Mouse (Mus musculus) erythroblast, embryonic 14.5 days (primary cell): Measurements from ENCODE around the gene Spi1. TPM values are rescaled to one million over a fixed set of nuclear protein-coding genes. Genes with fewer than 3 reads are reported as not detected.

Experiments used
- H3K27me3 ChIP-seq: 2 replicates; pipeline ENCODE4 v1.6.1; 2012; ENCODE audit warnings: inconsistent platforms; ENCODE audit not compliant: control insufficient read depth
- H3K36me3 ChIP-seq: 2 replicates; pipeline ENCODE4 v1.6.1; 2012; ENCODE audit warnings: mild to moderate bottlenecking, inconsistent platforms; ENCODE audit not compliant: control insufficient read depth
- H3K4me1 ChIP-seq: 2 replicates; pipeline ENCODE4 v1.6.1; 2012; ENCODE audit warnings: inconsistent platforms; ENCODE audit not compliant: control insufficient read depth
- H3K4me3 ChIP-seq: replicated peaks from 2 replicates; pipeline ENCODE3; 2012; ENCODE audit warnings: moderate library complexity, mild to moderate bottlenecking, inconsistent platforms
- H3K9me3 ChIP-seq: 2 replicates; pipeline ENCODE4 v1.6.1; 2012; ENCODE audit warnings: low read length, inconsistent platforms, mixed read lengths; ENCODE audit not compliant: control insufficient read depth
- GATA1 ChIP-seq: IDR thresholded peaks from 2 replicates; pipeline ENCODE4 v1.6.1; 2012; ENCODE audit warnings: low read length, inconsistent platforms, mixed read lengths
- TAL1 ChIP-seq: IDR thresholded peaks from 3 replicates; pipeline ENCODE4 v1.6.1; 2012; ENCODE audit warnings: low read length, inconsistent platforms, mixed read lengths
- polyA plus RNA-seq: library from polyadenylated mRNA; stranded (reverse); fragments of >175 nt; gene quantifications from 2 replicates; pipeline ENCODE4 v1.2.3, GENCODE M21; 2012

Spi1 gene
- polyA plus RNA-seq, 1 experiment: 0.76 TPM

DNA sequence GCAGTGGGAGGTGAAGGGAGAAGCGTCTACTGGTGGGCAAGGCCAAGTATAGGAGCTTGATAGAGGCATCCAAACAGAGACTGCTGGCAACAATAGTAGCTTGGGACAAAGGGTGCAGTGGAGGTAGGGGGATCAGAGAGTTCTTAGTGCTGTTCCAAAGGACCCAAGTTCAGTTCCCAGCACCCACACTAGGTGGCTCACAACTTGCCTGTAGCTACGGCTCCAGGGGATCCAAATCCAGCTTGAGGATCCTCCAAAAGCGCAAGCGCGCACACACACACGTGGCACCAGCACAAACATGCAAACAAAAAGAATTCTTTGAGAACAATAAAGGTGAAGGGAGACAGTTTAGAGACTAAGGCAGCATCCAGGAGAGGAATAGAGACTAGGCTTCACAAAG is 18.0 kb upstream of the Spi1 start:
- Histone ChIP-seq H3K4me1 (peaks cover 45% of the 10 kb centered on the region), H3K9me3 (no peaks in the 10 kb centered on the region), H3K27me3 (no peaks in the 10 kb centered on the region), H3K4me3 (no peak overlapping the region), H3K36me3 (peaks cover 83% of the 10 kb centered on the region)
- no peak for TF ChIP-seq TAL1
- TF ChIP-seq GATA1: no peak

DNA sequence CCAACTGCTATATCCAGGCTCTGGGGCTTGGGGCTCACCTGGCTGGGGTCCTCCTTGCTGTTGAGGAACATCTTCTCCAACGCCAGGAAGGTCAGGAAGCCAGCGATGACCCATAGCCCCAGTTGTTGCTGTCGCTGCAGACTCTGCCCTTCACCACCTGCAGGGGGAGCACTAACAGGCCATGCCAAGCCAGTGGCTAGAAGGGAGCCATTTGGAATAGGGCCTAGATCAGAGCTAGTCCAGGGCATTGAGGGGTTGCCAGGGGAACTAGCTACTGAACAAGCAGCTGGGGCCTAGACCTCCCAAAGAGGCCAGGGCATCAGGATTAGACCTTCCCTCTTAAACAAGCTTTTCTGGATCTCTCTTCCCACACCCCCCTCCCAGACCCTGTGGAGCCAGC is 16.6 kb upstream of the Spi1 start:
- Histone ChIP-seq H3K4me1 (peaks cover 48% of the 10 kb centered on the region), H3K36me3 (peaks cover 70% of the 10 kb centered on the region), H3K27me3 (no peaks in the 10 kb centered on the region), H3K9me3 (no peaks in the 10 kb centered on the region), H3K4me3 (no peak overlapping the region)
- no peak for TF ChIP-seq TAL1

DNA sequence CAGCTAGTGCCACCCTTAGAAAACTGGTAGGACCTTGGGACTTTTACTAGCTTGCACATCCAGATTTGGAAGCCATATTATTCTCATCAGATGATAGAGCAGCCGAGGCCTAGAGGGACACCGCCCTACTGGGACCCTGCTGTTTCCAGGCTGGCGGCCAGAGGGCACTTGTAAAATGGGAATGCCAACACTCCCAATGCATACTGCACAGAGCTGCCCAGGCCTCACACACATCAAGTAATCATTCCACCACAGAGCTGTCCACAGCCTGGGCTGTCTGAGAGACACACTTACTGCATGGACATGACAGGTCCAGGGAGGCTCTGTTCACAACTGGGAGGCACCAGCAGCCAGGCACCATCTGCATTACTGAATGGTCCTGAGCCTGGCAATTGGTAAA is 15.7 kb upstream of the Spi1 start:
- Histone ChIP-seq H3K4me3 (no peak overlapping the region), H3K9me3 (no peaks in the 10 kb centered on the region), H3K36me3 (peaks cover 61% of the 10 kb centered on the region), H3K27me3 (no peaks in the 10 kb centered on the region), H3K4me1 (peaks cover 46% of the 10 kb centered on the region)
- TF ChIP-seq GATA1: no peak
- no peak for TF ChIP-seq TAL1

DNA sequence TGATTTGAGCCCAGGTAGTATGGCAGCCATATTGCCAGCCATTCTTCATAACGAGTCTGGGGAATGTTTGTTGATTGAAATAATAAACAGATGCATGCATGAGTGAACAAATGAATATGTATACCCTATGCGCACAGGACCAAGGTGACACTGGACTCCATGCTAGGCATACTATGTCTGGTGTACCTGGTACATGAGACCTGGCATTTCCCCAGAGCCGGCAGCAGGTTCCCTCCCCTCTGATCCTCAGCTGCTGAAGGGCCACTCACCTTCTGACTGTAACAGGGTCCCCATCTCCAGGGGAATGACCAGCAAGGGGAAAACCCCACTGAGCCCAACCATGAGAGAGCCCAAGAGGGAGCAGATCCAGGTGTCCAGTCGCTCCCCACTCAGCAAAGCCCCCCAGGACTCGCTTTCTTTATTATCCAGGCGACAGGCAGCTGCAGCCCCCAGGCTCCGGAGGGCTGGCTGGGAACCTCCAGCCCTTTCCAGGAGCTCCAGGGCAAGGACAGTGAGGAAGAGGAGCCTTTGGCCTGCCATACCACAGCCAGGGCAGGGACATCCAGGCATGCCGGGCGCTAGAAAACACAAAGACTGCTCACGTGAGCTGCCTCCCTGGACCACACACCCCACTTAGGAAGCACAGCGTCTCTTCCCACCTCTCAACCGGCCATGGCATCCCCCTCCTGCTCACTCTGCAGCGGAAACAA is 13.9 kb upstream of the Spi1 start:
- peak overlapping the region; percentile 85 for H3K4me3 ChIP-seq
- TF ChIP-seq GATA1 (no peak), TAL1 (no peak)
- peaks cover 38% of the 10 kb centered on the region for H3K4me1 ChIP-seq
- peaks cover 42% of the 10 kb centered on the region for H3K36me3 ChIP-seq
- no peaks in the 10 kb centered on the region for H3K27me3 ChIP-seq
- no peaks in the 10 kb centered on the region for H3K9me3 ChIP-seq

DNA sequence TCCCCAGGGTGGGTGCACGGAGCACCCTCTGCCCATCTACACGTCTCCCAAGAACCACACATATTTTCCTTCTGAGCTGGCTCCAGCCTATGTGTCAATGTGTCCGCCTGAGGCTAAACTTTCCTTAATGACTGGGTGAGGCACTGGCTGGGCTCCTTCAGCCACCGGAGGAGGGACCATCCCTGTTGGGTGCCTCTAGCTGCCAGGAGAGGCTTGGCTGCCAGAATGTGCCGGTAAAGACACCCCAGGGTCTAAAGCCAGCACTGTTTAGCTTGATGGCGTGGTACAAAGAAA is 13.4 kb upstream of the Spi1 start:
- Histone ChIP-seq H3K9me3 (no peaks in the 10 kb centered on the region), H3K4me1 (peaks cover 38% of the 10 kb centered on the region), H3K27me3 (no peaks in the 10 kb centered on the region), H3K36me3 (peaks cover 37% of the 10 kb centered on the region), H3K4me3 (peak overlapping the region; percentile 85)
- TF ChIP-seq TAL1: no peak
- no peak for TF ChIP-seq GATA1

DNA sequence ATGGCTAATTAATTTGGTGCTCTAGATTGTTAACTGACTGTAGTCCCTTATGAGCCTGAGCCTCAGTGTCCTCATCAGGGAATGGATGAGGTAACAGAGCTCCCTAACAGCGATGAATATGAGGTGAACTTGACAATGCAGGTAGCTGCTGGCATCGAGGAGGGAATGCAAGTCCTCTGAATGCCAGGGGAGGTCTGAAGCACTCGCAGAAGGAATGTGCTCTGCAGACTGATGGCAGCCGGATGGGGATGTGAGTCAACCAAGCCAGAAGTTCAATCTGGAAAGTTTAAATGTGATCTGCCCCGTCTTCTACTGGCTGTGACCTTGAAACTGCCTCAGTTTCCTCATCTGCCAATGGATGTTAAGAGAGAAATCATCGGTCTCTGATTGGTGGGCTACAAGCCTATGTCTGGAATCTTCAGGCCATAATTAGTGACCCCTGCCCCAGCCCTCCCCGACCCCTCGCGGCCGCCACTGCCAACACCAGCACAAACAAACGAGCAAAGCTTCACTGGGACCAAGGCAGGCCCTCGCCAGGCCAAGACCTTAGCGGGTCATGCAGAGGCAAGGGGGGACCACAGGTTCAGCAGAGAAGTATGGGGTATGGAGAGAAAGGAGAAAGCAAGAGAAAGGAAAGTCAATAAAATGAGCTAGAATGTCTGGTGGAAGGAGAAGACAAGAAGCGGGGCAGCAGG is 12.7 kb upstream of the Spi1 start:
- Histone ChIP-seq H3K4me3 (peak overlapping the region; percentile 85), H3K36me3 (peaks cover 31% of the 10 kb centered on the region), H3K4me1 (peaks cover 38% of the 10 kb centered on the region), H3K27me3 (no peaks in the 10 kb centered on the region), H3K9me3 (no peaks in the 10 kb centered on the region)
- TF ChIP-seq GATA1: no peak
- TF ChIP-seq TAL1: no peak

DNA sequence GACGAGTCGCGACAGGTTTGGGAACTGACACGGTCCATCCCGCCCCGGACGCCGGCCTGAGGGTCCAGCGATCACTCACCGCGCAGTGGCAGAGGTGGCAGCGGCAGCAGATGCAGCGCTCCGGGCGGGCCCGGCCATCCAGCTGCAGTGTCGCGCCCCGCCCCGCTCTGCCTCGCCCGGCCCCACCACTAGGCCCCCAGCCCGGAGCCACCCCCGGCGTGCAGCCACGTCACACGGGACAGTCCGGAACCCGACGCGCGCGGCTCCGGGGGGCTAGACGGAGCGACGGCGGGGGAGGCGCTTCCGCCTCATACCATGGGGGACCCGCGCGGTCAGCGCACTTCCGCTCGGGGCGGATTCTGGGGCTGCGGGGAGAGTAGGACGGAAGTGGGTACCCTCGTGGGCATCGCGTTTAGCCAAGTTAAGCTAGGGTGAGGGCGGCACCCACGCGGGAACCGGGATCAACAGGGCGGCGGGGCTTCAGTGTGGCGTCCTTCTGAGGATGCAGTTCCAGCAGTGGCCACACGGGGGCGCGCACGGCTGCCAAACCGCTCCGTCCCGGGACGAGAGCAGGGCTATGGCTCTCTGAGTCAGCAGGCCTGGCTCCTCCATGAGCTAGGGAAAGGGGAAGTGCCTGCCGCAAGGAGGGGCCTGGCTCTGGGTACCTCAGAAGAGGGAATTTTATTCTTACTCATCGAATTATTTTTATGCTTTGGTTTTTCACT is 12.0 kb upstream of the Spi1 start, which contains the start of gene Slc39a13:
Gene Slc39a13 (minus strand): TSS at position 342 of the 725 bp plus-strand sequence.
- peak within 1 kb of the TSS; percentile 85 for H3K4me3 ChIP-seq
- H3K27me3 ChIP-seq: no peaks in the 10 kb centered on the region
- peaks cover 24% of the 10 kb centered on the region for H3K36me3 ChIP-seq
- TF ChIP-seq GATA1 (no peak), TAL1 (no peak)
- no peaks in the 10 kb centered on the region for H3K9me3 ChIP-seq
- H3K4me1 ChIP-seq: peaks cover 38% of the 10 kb centered on the region

DNA sequence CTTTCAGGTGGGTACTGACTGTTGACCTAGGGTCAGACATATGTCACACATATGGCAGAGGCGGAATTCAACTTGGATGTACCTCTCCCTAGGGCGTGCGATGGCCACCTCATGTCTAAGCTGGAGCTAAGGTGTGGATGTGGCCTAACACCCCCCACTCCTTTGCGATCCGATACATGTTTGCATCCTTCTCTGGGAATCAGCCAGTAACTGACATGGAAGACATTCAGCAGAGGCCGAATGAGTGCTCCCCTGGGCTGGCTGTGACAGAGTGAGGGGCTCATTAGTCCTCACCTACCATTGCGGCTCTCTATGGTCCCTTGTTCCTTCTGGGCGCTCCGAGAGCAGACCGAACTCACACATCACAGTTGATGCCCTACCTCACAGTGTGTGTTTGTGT is 11.1 kb upstream of the Spi1 start:
- Histone ChIP-seq H3K4me1 (peaks cover 33% of the 10 kb centered on the region), H3K36me3 (peaks cover 16% of the 10 kb centered on the region), H3K4me3 (peak overlapping the region; percentile 85), H3K9me3 (no peaks in the 10 kb centered on the region), H3K27me3 (no peaks in the 10 kb centered on the region)
- TF ChIP-seq GATA1: no peak
- TF ChIP-seq TAL1: no peak

DNA sequence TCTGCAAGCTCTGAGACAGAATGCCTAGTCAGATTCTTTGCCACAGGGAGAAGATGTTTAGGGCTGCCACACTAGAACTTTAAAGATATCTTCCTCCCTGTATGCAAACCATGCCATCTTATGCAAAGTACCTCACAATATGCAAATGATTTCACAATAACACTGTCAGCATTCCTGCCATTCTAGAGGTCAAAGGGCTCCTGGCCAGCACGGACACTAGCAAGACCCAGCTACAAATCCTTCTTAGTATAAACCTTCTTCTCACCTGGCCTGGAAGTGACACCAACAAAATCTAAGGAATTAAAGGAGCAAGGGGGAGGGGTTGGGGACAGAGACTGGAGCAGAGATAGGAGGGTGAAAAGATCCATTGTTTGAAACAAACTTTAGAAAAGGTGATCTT is 10.1 kb upstream of the Spi1 start:
- no peak for TF ChIP-seq GATA1
- peaks cover 31% of the 10 kb centered on the region for H3K4me1 ChIP-seq
- H3K4me3 ChIP-seq: no peak overlapping the region
- no peaks in the 10 kb centered on the region for H3K9me3 ChIP-seq
- peaks cover under 1% of the 10 kb centered on the region for H3K27me3 ChIP-seq
- H3K36me3 ChIP-seq: peaks cover 6% of the 10 kb centered on the region
